Mouse (Mus musculus): ENCODE data around the gene Tmem202.

Tmem202 gene
- long read RNA-seq, experiment 1, partial matches to known transcripts = 0 of 4 reads
- long read RNA-seq, experiment 1, other reads (novel, unspliced or antisense) = 2 of 4 reads
- long read RNA-seq, experiment 2, partial matches to known transcripts = 0 of 3 reads
- long read RNA-seq, experiment 2, other reads (novel, unspliced or antisense) = 2 of 3 reads

- intact Hi-C loops (cut with DNase I) = loop anchor here (2.0 kb wide), 1 partner anchor 53 kb away; the partner anchor contains the start of gene Arih1
Observed at GRCm38 (mm10) chr9:59539441-59540137, at the start of gene Tmem202, which contains the start of gene Hexa. Tmem202 (minus strand) TSS chr9:59539847. Hexa (plus strand) TSS chr9:59539540.

GRCm38 (mm10) chr9:59588710-59589671 lies 49.3 kb upstream of the Tmem202 start:
- intact Hi-C loops (cut with DNase I) = no loop called here

GRCm38 (mm10) chr9:59588252-59588651 lies 48.6 kb upstream of the Tmem202 start:
- intact Hi-C loops (cut with DNase I) = no loop called here

- intact Hi-C loops (cut with DNase I) = no loop called here
Observed at GRCm38 (mm10) chr9:59584871-59585308, 45.2 kb upstream of the Tmem202 start.

- intact Hi-C loops (cut with DNase I) = no loop called here
Observed at GRCm38 (mm10) chr9:59578505-59578867, 38.8 kb upstream of the Tmem202 start.

- intact Hi-C loops (cut with DNase I) = no loop called here
Observed at GRCm38 (mm10) chr9:59577844-59578504, 38.3 kb upstream of the Tmem202 start, which contains the start of gene Celf6. Celf6 (plus strand) TSS chr9:59577917.

GRCm38 (mm10) chr9:59577401-59577800 lies 37.8 kb upstream of the Tmem202 start:
- intact Hi-C loops (cut with DNase I) = no loop called here

GRCm38 (mm10) chr9:59571852-59572251 lies 32.2 kb upstream of the Tmem202 start:
- intact Hi-C loops (cut with DNase I) = no loop called here

GRCm38 (mm10) chr9:59567111-59567510 lies 27.5 kb upstream of the Tmem202 start:
- intact Hi-C loops (cut with DNase I) = loop anchor here (5.0 to 10.0 kb wide), 3 partner anchors 82 to 220 kb away; partner anchors contain the start of gene Arih1

GRCm38 (mm10) chr9:59565600-59565999 lies 26.0 kb upstream of the Tmem202 start:
- intact Hi-C loops (cut with DNase I) = loop anchor here (5.0 to 10.0 kb wide), 3 partner anchors 81 to 218 kb away; partner anchors contain the start of gene Arih1

- intact Hi-C loops (cut with DNase I) = no loop called here
Observed at GRCm38 (mm10) chr9:59553719-59554118, 14.1 kb upstream of the Tmem202 start.

GRCm38 (mm10) chr9:59552610-59553009 lies 13.0 kb upstream of the Tmem202 start:
- intact Hi-C loops (cut with DNase I) = no loop called here

GRCm38 (mm10) chr9:59551620-59552031 lies 12.0 kb upstream of the Tmem202 start:
- intact Hi-C loops (cut with DNase I) = no loop called here

GRCm38 (mm10) chr9:59551017-59551416 lies 11.4 kb upstream of the Tmem202 start:
- intact Hi-C loops (cut with DNase I) = no loop called here

GRCm38 (mm10) chr9:59550077-59550476 lies 10.4 kb upstream of the Tmem202 start:
- intact Hi-C loops (cut with DNase I) = no loop called here

- intact Hi-C loops (cut with DNase I) = no loop called here
Observed at GRCm38 (mm10) chr9:59548961-59549487, 9.4 kb upstream of the Tmem202 start.

GRCm38 (mm10) chr9:59547869-59548268 lies 8.2 kb upstream of the Tmem202 start:
- intact Hi-C loops (cut with DNase I) = no loop called here

- intact Hi-C loops (cut with DNase I) = no loop called here
Observed at GRCm38 (mm10) chr9:59544739-59545138, 5.1 kb upstream of the Tmem202 start.

GRCm38 (mm10) chr9:59542766-59543324 lies 3.2 kb upstream of the Tmem202 start:
- intact Hi-C loops (cut with DNase I) = no loop called here

- intact Hi-C loops (cut with DNase I) = no loop called here
Observed at GRCm38 (mm10) chr9:59541617-59542016, 2.0 kb upstream of the Tmem202 start.
